Mouse (Mus musculus): ENCODE data around the gene Lhx4. TPM values are rescaled to one million over a fixed set of nuclear protein-coding genes. Genes with fewer than 3 reads are reported as not detected.
A peak's percentile ranks its signal among the peaks of the same experiment; 100 is the strongest.

Gene Lhx4
- polyA plus RNA-seq, 1 experiment from 2014 or later: not detected

DNA sequence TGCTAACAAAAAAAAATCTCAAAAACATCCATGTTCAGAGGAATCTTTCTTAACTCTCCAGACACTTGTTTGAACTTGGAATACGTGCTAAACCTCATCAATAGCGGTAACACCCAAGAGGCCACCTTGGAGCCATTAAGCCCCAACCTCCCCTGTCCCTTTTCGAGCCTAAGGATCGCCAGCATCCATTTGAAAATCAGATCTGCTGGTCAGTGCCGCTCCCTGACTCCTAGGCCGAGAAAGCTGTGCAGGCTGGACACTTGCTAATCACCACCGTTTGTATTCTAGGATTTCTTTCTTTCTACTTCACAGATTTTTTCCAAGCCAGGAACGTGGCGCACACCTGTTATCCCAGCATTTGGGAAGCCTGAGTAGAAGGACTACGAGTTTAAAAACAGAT, 23.7 kb downstream of the Lhx4 start:
- ATAC-seq (no peak), DNase-seq (no peak)
- H3K4me2 ChIP-seq (ENCODE audit: low read depth, low read length): no peak overlapping the region
- peaks cover 53% of the 10 kb centered on the region for H3K27me3 ChIP-seq (ENCODE audit: insufficient read depth, low read length)
- H3K4me3 ChIP-seq (ENCODE audit: low read depth, low read length): no peak overlapping the region
- H3K9ac ChIP-seq (replicated peaks): no peak overlapping the region
- no peaks in the 10 kb centered on the region for H3K9me3 ChIP-seq (ENCODE audit: low read length)
- H3K4me1 ChIP-seq (ENCODE audit: insufficient read depth): no peaks in the 10 kb centered on the region
- 28% methylated on average over 10 of the region's 10 CpGs for WGBS (ENCODE audit: insufficient replicate concordance)
- no peaks in the 10 kb centered on the region for H3K36me3 ChIP-seq (replicated peaks; ENCODE audit: insufficient read depth, low read length)
- TF ChIP-seq CTCF (IDR thresholded peaks at IDR 0.05; ENCODE audit: low read depth) (no peak), EP300 (IDR thresholded peaks at IDR 0.05; ENCODE audit: low read depth) (no peak)
- no peak overlapping the region for H3K27ac ChIP-seq (ENCODE audit: low read depth)

DNA sequence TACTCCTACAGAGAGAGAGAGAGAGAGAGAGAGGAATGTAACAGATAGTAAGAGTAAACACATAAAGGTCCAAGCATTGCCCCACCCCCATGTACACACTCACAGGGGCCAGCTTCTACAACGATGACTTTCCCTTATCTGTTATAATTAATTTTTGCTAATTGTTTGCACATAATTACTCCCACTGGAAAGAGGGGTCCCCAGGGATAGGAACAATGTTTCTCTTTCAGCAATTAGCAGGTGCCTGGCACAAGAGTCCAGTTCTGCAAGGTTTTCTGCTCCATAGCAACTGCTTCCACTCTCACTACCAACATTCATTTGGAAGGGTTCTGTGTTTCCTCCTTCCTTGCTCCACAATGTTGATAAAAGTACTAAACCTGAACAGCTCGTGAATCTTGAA, 25.6 kb downstream of the Lhx4 start:
- H3K4me1 ChIP-seq (ENCODE audit: insufficient read depth): no peaks in the 10 kb centered on the region
- DNase-seq: no peak
- WGBS (ENCODE audit: insufficient replicate concordance): 54% methylated on average over 2 of the region's 2 CpGs
- no peak overlapping the region for H3K9ac ChIP-seq (replicated peaks)
- H3K27me3 ChIP-seq (ENCODE audit: insufficient read depth, low read length): peaks cover 40% of the 10 kb centered on the region
- ATAC-seq: no peak
- no peak overlapping the region for H3K4me2 ChIP-seq (ENCODE audit: low read depth, low read length)
- no peaks in the 10 kb centered on the region for H3K9me3 ChIP-seq (ENCODE audit: low read length)
- H3K36me3 ChIP-seq (replicated peaks; ENCODE audit: insufficient read depth, low read length): no peaks in the 10 kb centered on the region
- H3K27ac ChIP-seq (ENCODE audit: low read depth): no peak overlapping the region
- no peak overlapping the region for H3K4me3 ChIP-seq (ENCODE audit: low read depth, low read length)
- TF ChIP-seq EP300 (IDR thresholded peaks at IDR 0.05; ENCODE audit: low read depth) (no peak), CTCF (IDR thresholded peaks at IDR 0.05; ENCODE audit: low read depth) (no peak)

DNA sequence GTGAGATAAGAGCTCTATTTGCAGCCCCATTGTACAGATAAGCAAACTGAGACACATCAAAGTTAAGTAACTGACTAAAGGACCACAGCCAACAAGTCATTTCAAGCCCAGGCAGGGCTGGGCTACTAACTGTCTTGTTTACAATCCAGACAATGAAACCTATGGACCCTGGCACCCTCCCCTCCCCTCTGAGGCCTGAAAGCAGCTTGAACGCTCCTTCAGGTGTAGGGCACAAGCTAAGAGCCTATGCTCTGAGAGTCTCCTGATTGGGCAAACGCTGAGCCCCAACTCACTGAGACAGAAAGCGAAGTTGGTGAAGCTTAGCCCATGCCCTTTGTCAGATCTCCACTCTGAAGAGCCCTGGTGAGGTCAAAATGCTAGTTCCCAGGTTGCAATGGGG, 27.2 kb downstream of the Lhx4 start:
- H3K27ac ChIP-seq (ENCODE audit: low read depth): no peak overlapping the region

DNA sequence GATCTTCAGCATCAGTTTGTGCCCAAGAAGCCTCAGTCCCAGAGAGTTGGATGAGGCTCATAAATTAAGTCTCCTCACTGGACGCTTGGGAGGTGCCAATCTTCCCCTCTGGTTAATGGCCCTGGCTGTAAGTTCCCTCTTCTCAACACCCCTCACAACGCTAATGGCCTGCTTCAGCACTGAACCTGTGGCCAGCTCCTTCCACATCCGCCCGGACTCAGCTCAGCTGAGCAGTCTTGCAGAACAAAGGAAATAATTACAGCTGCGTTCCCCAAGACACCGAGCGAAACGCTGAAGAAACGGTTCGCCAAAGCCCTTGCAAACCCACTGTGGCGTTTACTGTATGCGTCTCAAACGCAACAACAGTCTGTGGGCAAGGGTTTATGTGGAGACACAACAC, 29.3 kb downstream of the Lhx4 start:
- ATAC-seq: no peak
- Histone ChIP-seq H3K4me1 (ENCODE audit: insufficient read depth) (no peaks in the 10 kb centered on the region), H3K9me3 (ENCODE audit: low read length) (no peaks in the 10 kb centered on the region), H3K36me3 (replicated peaks; ENCODE audit: insufficient read depth, low read length) (no peaks in the 10 kb centered on the region), H3K4me2 (ENCODE audit: low read depth, low read length) (no peak overlapping the region; the same call in 1 of the 2 replicates), H3K9ac (replicated peaks) (no peak overlapping the region), H3K4me3 (ENCODE audit: low read depth, low read length) (no peak overlapping the region), H3K27me3 (ENCODE audit: insufficient read depth, low read length) (peaks cover 11% of the 10 kb centered on the region; the same call in 1 of the 2 replicates), H3K27ac (ENCODE audit: low read depth) (no peak overlapping the region)
- DNase-seq: peak; percentile 74
- TF ChIP-seq CTCF (IDR thresholded peaks at IDR 0.05; ENCODE audit: low read depth): no peak
- no peak for TF ChIP-seq EP300 (IDR thresholded peaks at IDR 0.05; ENCODE audit: low read depth)
- under 1% methylated on average over 13 of the region's 13 CpGs for WGBS (ENCODE audit: insufficient replicate concordance)

More for the DNA sequence above, 27.2 kb downstream of the Lhx4 start:
- Histone ChIP-seq H3K9ac (replicated peaks) (no peak overlapping the region), H3K36me3 (replicated peaks; ENCODE audit: insufficient read depth, low read length) (no peaks in the 10 kb centered on the region), H3K4me3 (ENCODE audit: low read depth, low read length) (no peak overlapping the region), H3K9me3 (ENCODE audit: low read length) (no peaks in the 10 kb centered on the region), H3K4me1 (ENCODE audit: insufficient read depth) (no peaks in the 10 kb centered on the region), H3K27me3 (ENCODE audit: insufficient read depth, low read length) (peaks cover 30% of the 10 kb centered on the region), H3K4me2 (ENCODE audit: low read depth, low read length) (no peak overlapping the region)
- 72% methylated on average over 3 of the region's 3 CpGs for WGBS (ENCODE audit: insufficient replicate concordance)
- no peak for DNase-seq
- ATAC-seq: no peak
- no peak for TF ChIP-seq CTCF (IDR thresholded peaks at IDR 0.05; ENCODE audit: low read depth)
- no peak for TF ChIP-seq EP300 (IDR thresholded peaks at IDR 0.05; ENCODE audit: low read depth)

DNA sequence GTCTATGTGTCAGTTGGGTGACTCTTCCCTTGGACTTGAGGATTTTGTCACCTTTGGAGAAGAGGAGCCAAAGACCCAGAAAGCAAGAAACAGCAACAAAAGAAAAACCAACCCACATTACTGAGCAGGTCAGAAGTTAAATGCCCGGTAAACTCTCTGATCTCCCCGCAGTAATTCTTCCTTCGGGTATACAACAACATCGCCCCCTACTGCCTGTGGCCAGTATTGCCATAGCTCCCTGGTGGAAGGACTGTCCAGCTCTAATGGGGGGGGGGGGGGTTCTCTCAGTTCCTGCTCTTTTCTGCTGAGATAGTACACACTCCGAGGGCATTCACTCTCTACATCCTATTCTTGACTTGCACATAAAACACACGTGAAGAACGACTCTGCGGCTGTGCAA, 30.0 kb downstream of the Lhx4 start:
- TF ChIP-seq CTCF (IDR thresholded peaks at IDR 0.05; ENCODE audit: low read depth) (peak; percentile 58), EP300 (IDR thresholded peaks at IDR 0.05; ENCODE audit: low read depth) (no peak)
- DNase-seq: peak; percentile 45
- H3K4me1 ChIP-seq (ENCODE audit: insufficient read depth): no peaks in the 10 kb centered on the region
- no peaks in the 10 kb centered on the region for H3K9me3 ChIP-seq (ENCODE audit: low read length)
- no peak overlapping the region for H3K4me2 ChIP-seq (ENCODE audit: low read depth, low read length)
- no peak overlapping the region for H3K27ac ChIP-seq (ENCODE audit: low read depth)
- H3K9ac ChIP-seq (replicated peaks): no peak overlapping the region
- no peak for ATAC-seq
- H3K27me3 ChIP-seq (ENCODE audit: insufficient read depth, low read length): peaks cover 11% of the 10 kb centered on the region; the same call in 1 of the 2 replicates
- H3K36me3 ChIP-seq (replicated peaks; ENCODE audit: insufficient read depth, low read length): no peaks in the 10 kb centered on the region
- H3K4me3 ChIP-seq (ENCODE audit: low read depth, low read length): no peak overlapping the region
- WGBS (ENCODE audit: insufficient replicate concordance): 37% methylated on average over 8 of the region's 8 CpGs

DNA sequence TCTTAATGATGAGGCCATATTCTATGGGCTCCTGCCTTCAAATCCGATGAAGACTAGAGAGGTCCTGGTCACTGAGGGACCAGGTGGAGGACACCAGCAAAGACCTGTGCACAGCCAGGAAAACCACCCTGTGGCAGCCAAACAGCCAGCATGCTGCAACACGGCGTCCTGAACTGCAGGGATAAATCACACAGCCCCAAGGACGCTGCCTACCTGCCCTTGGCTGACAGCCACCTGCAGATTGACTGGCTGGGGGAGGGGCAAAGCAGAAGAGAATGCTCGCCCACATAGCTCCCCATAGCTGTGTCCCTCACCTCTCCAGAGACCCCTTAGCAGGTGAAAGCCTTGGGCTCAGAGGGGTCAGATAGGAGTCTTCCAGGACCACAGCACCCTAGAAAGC, 31.5 kb downstream of the Lhx4 start:
- H3K4me1 ChIP-seq (ENCODE audit: insufficient read depth): no peaks in the 10 kb centered on the region
- no peak for ATAC-seq
- H3K9ac ChIP-seq (replicated peaks): no peak overlapping the region
- H3K27ac ChIP-seq (ENCODE audit: low read depth): no peak overlapping the region
- H3K9me3 ChIP-seq (ENCODE audit: low read length): no peaks in the 10 kb centered on the region
- no peak overlapping the region for H3K4me2 ChIP-seq (ENCODE audit: low read depth, low read length)
- TF ChIP-seq EP300 (IDR thresholded peaks at IDR 0.05; ENCODE audit: low read depth) (no peak), CTCF (IDR thresholded peaks at IDR 0.05; ENCODE audit: low read depth) (no peak)
- H3K4me3 ChIP-seq (ENCODE audit: low read depth, low read length): no peak overlapping the region
- 40% methylated on average over 5 of the region's 5 CpGs for WGBS (ENCODE audit: insufficient replicate concordance)
- DNase-seq: peak; percentile 52
- peaks cover 11% of the 10 kb centered on the region; the same call in 1 of the 2 replicates for H3K27me3 ChIP-seq (ENCODE audit: insufficient read depth, low read length)
- no peaks in the 10 kb centered on the region for H3K36me3 ChIP-seq (replicated peaks; ENCODE audit: insufficient read depth, low read length)

DNA sequence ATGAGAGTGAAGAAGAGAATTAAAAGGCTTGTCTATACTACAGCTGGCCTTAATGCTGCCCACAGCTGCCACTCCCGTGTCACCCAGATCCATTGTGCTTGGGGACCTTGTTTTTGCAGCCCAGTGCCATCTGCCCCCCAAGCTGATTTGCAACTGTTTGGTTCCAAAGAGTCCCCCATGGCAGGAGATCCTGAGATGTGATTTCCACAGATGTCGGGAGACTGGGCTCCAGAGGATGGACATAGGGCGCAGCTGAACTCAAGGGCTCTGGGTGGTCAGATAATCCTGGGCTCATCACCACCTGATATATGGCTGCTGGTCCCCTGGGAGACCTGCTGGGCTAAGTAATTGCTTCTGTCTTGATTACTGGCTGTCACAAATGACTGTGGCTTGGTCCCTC, 32.6 kb downstream of the Lhx4 start:
- no peak for DNase-seq
- 62% methylated on average over 3 of the region's 3 CpGs for WGBS (ENCODE audit: insufficient replicate concordance)
- no peaks in the 10 kb centered on the region for H3K9me3 ChIP-seq (ENCODE audit: low read length)
- H3K4me3 ChIP-seq (ENCODE audit: low read depth, low read length): no peak overlapping the region
- H3K4me2 ChIP-seq (ENCODE audit: low read depth, low read length): no peak overlapping the region
- H3K27me3 ChIP-seq (ENCODE audit: insufficient read depth, low read length): peaks cover 6% of the 10 kb centered on the region; the same call in 1 of the 2 replicates
- no peak overlapping the region for H3K9ac ChIP-seq (replicated peaks)
- TF ChIP-seq CTCF (IDR thresholded peaks at IDR 0.05; ENCODE audit: low read depth) (no peak), EP300 (IDR thresholded peaks at IDR 0.05; ENCODE audit: low read depth) (no peak)
- no peaks in the 10 kb centered on the region for H3K36me3 ChIP-seq (replicated peaks; ENCODE audit: insufficient read depth, low read length)
- no peaks in the 10 kb centered on the region for H3K4me1 ChIP-seq (ENCODE audit: insufficient read depth)
- no peak for ATAC-seq
- no peak overlapping the region for H3K27ac ChIP-seq (ENCODE audit: low read depth)
